Mouse (Mus musculus) liver, embryonic 15.5 days (tissue): Measurements from ENCODE around the gene Extl1. TPM values are rescaled to one million over a fixed set of nuclear protein-coding genes. Genes with fewer than 3 reads are reported as not detected.
"Not testable (repeated sequence)": the region's sequence is repeated elsewhere in the genome, so short reads cannot be mapped to it uniquely, and the experiment has no call there.

ENCODE experiments used
- ATAC-seq: fragments of 200-750 bp; cut with Nextera tagmentation; 2 replicates; pipeline ENCODE4 v1.8.0; 2017; ENCODE audit warnings: moderate number of reproducible peaks, mild to moderate bottlenecking, moderate library complexity; ENCODE audit not compliant: insufficient read depth
- H3K27ac ChIP-seq: fragments of 300-500 bp; sonication (generic); replicated peaks from 2 replicates; pipeline ENCODE4 v1.5.1; 2015; ENCODE audit warnings: mild to moderate bottlenecking, inconsistent platforms
- H3K27me3 ChIP-seq: fragments of 300-500 bp; sonication (generic); 2 replicates; pipeline ENCODE4 v1.6.1; 2015; ENCODE audit warnings: mild to moderate bottlenecking, inconsistent platforms
- H3K36me3 ChIP-seq: fragments of 300-500 bp; sonication (generic); replicated peaks from 2 replicates; pipeline ENCODE4 v1.6.1; 2015; ENCODE audit warnings: moderate library complexity, mild to moderate bottlenecking, inconsistent platforms
- H3K4me1 ChIP-seq: fragments of 300-500 bp; sonication (generic); replicated peaks from 2 replicates; pipeline ENCODE4 v1.6.1; 2015; ENCODE audit warnings: inconsistent platforms
- H3K4me2 ChIP-seq: fragments of 300-500 bp; sonication (generic); 2 replicates; pipeline ENCODE4 v1.6.1; 2015; ENCODE audit warnings: moderate library complexity, mild to moderate bottlenecking, inconsistent platforms
- H3K4me3 ChIP-seq: fragments of 300-500 bp; sonication (generic); replicated peaks from 2 replicates; pipeline ENCODE4 v1.5.1; 2015; ENCODE audit warnings: mild to moderate bottlenecking, inconsistent platforms
- H3K9ac ChIP-seq: fragments of 300-500 bp; sonication (generic); 2 replicates; pipeline ENCODE4 v1.6.1; 2015; ENCODE audit warnings: moderate library complexity, mild to moderate bottlenecking, inconsistent platforms
- H3K9me3 ChIP-seq: fragments of 300-500 bp; sonication (generic); replicated peaks from 2 replicates; pipeline ENCODE4 v1.6.1; 2016; ENCODE audit warnings: inconsistent platforms
- WGBS: fragments of 180-500 bp; shearing (Covaris S2); methylation state at CpG from one replicate; pipeline ENCODE4 v1.1.7; 2015; ENCODE audit warnings: mixed read lengths; ENCODE audit not compliant: insufficient replicate concordance; 5-methylcytosine and 5-hydroxymethylcytosine counted together
- polyA plus RNA-seq: library from polyadenylated mRNA; unstranded; fragments of >200 nt; fragmentation: Nextera tagmentation; extraction: Ambion mirVana; gene quantifications from 2 replicates; pipeline ENCODE4 v1.2.1, GENCODE M21; 2015

The Extl1 gene
- 0.09 and 0.22 TPM in 2 replicates for polyA plus RNA-seq

GRCm38 (mm10) chr4:134383750-134384149, at the start of gene Extl1:
Extl1 (minus strand) TSS chr4:134383850.
- not testable (repeated sequence) for H3K36me3 ChIP-seq, H3K27me3 ChIP-seq, H3K27ac ChIP-seq, H3K4me2 ChIP-seq, H3K4me3 ChIP-seq, ATAC-seq, H3K9me3 ChIP-seq, H3K4me1 ChIP-seq, H3K9ac ChIP-seq
- 83% methylated on average over 2 of the region's 6 CpGs for WGBS

- ATAC-seq, result no peak
- Histone ChIP-seq H3K4me2 (no peak overlapping the region), H3K9ac (no peak overlapping the region), H3K4me1 (no peaks in the 10 kb centered on the region), H3K36me3 (no peaks in the 10 kb centered on the region), H3K9me3 (no peaks in the 10 kb centered on the region), H3K27ac (no peak overlapping the region), H3K27me3 (peaks cover 12% of the 10 kb centered on the region; the same call in 1 of the 2 replicates), H3K4me3 (no peak overlapping the region)
- 68% methylated on average over 15 of the region's 15 CpGs for WGBS
These were observed 49.2 kb upstream of the Extl1 start for GRCm38 (mm10) chr4:134432686-134433360.

- no peaks in the 10 kb centered on the region; the same call in 1 of the 2 replicates for H3K36me3 ChIP-seq
- no peak overlapping the region for H3K4me3 ChIP-seq
- H3K9me3 ChIP-seq, result no peaks in the 10 kb centered on the region
- no peak overlapping the region for H3K27ac ChIP-seq
- H3K9ac ChIP-seq, result no peak overlapping the region
- no peak overlapping the region for H3K4me2 ChIP-seq
- H3K4me1 ChIP-seq, result no peaks in the 10 kb centered on the region
- ATAC-seq, result no peak
- peaks cover 9% of the 10 kb centered on the region; the same call in 1 of the 2 replicates for H3K27me3 ChIP-seq
- 55% methylated on average over 23 of the region's 23 CpGs for WGBS
These were observed 46.8 kb upstream of the Extl1 start for GRCm38 (mm10) chr4:134430381-134431004.

- no peak overlapping the region for H3K9ac ChIP-seq
- no peaks in the 10 kb centered on the region; the same call in 1 of the 2 replicates for H3K4me1 ChIP-seq
- no peak overlapping the region for H3K4me2 ChIP-seq
- WGBS, result 61% methylated on average over 7 of the region's 7 CpGs
- no peak overlapping the region for H3K4me3 ChIP-seq
- H3K9me3 ChIP-seq, result no peaks in the 10 kb centered on the region
- ATAC-seq, result no peak
- no peak overlapping the region for H3K27ac ChIP-seq
- peaks cover 11% of the 10 kb centered on the region; the same call in 1 of the 2 replicates for H3K36me3 ChIP-seq
- 0 out of 2 replicates have a peak, but pooled peaks cover 3% of the 10 kb centered on the region for H3K27me3 ChIP-seq
These were observed 41.4 kb upstream of the Extl1 start for GRCm38 (mm10) chr4:134425088-134425487.

- Histone ChIP-seq H3K27ac (no peak overlapping the region), H3K9me3 (no peaks in the 10 kb centered on the region), H3K9ac (no peak overlapping the region), H3K4me1 (no peaks in the 10 kb centered on the region; the same call in 1 of the 2 replicates), H3K4me2 (no peak overlapping the region), H3K36me3 (peaks cover 11% of the 10 kb centered on the region; the same call in 1 of the 2 replicates), H3K27me3 (no peaks in the 10 kb centered on the region), H3K4me3 (no peak overlapping the region)
- WGBS, result 72% methylated on average over 7 of the region's 7 CpGs
- no peak for ATAC-seq
These were observed 40.3 kb upstream of the Extl1 start for GRCm38 (mm10) chr4:134423949-134424348.

- Histone ChIP-seq H3K9me3 (no peaks in the 10 kb centered on the region), H3K4me3 (no peak overlapping the region), H3K4me2 (no peak overlapping the region), H3K9ac (no peak overlapping the region), H3K27ac (no peak overlapping the region), H3K4me1 (no peaks in the 10 kb centered on the region; the same call in 1 of the 2 replicates), H3K36me3 (peaks cover 22% of the 10 kb centered on the region), H3K27me3 (no peaks in the 10 kb centered on the region)
- ATAC-seq, result no peak
- 74% methylated on average over 11 of the region's 11 CpGs for WGBS
These were observed 38.3 kb upstream of the Extl1 start for GRCm38 (mm10) chr4:134421971-134422370.

GRCm38 (mm10) chr4:134417111-134417510, 33.5 kb upstream of the Extl1 start:
- H3K9ac ChIP-seq, result no peak overlapping the region

GRCm38 (mm10) chr4:134416602-134417001, 33.0 kb upstream of the Extl1 start:
- peaks cover 23% of the 10 kb centered on the region for H3K36me3 ChIP-seq
- H3K9me3 ChIP-seq, result no peaks in the 10 kb centered on the region
- no peaks in the 10 kb centered on the region for H3K27me3 ChIP-seq
- no peak for ATAC-seq
- H3K9ac ChIP-seq, result no peak overlapping the region
- WGBS, result 83% methylated on average over 15 of the region's 15 CpGs
- no peak overlapping the region for H3K27ac ChIP-seq
- H3K4me1 ChIP-seq, result no peaks in the 10 kb centered on the region
- H3K4me2 ChIP-seq, result no peak overlapping the region
- H3K4me3 ChIP-seq, result no peak overlapping the region

More at GRCm38 (mm10) chr4:134417111-134417510, 33.5 kb upstream of the Extl1 start:
- WGBS, result 69% methylated on average over 7 of the region's 7 CpGs
- H3K36me3 ChIP-seq, result peaks cover 21% of the 10 kb centered on the region
- no peak overlapping the region for H3K4me2 ChIP-seq
- H3K4me3 ChIP-seq, result no peak overlapping the region
- H3K27me3 ChIP-seq, result no peaks in the 10 kb centered on the region
- H3K9me3 ChIP-seq, result no peaks in the 10 kb centered on the region
- no peaks in the 10 kb centered on the region; the same call in 1 of the 2 replicates for H3K4me1 ChIP-seq
- H3K27ac ChIP-seq, result no peak overlapping the region
- no peak for ATAC-seq

GRCm38 (mm10) chr4:134416177-134416576, 32.5 kb upstream of the Extl1 start:
- Histone ChIP-seq H3K27ac (no peak overlapping the region), H3K4me3 (no peak overlapping the region), H3K4me2 (no peak overlapping the region), H3K9ac (no peak overlapping the region), H3K36me3 (peaks cover 25% of the 10 kb centered on the region), H3K9me3 (no peaks in the 10 kb centered on the region), H3K4me1 (no peaks in the 10 kb centered on the region), H3K27me3 (no peaks in the 10 kb centered on the region)
- no peak for ATAC-seq
- WGBS, result 79% methylated on average over 17 of the region's 17 CpGs

- no peaks in the 10 kb centered on the region for H3K4me1 ChIP-seq
- no peak overlapping the region for H3K4me3 ChIP-seq
- no peak overlapping the region for H3K27ac ChIP-seq
- no peak for ATAC-seq
- H3K27me3 ChIP-seq, result peaks cover 3% of the 10 kb centered on the region; the same call in 1 of the 2 replicates
- H3K9me3 ChIP-seq, result no peaks in the 10 kb centered on the region
- peaks cover 19% of the 10 kb centered on the region; the same call in 1 of the 2 replicates for H3K36me3 ChIP-seq
- 61% methylated on average over 5 of the region's 5 CpGs for WGBS
- H3K9ac ChIP-seq, result no peak overlapping the region
- H3K4me2 ChIP-seq, result no peak overlapping the region
These were observed 25.6 kb upstream of the Extl1 start for GRCm38 (mm10) chr4:134409286-134409685.

- 0 out of 2 replicates have a peak, but pooled peaks cover 4% of the 10 kb centered on the region for H3K36me3 ChIP-seq
- no peak overlapping the region for H3K4me2 ChIP-seq
These were observed 20.1 kb upstream of the Extl1 start for GRCm38 (mm10) chr4:134403721-134404120.

More at GRCm38 (mm10) chr4:134403721-134404120, 20.1 kb upstream of the Extl1 start:
- H3K4me3 ChIP-seq, result no peak overlapping the region
- no peak overlapping the region for H3K27ac ChIP-seq
- 31% methylated on average over 7 of the region's 7 CpGs for WGBS
- peaks cover 23% of the 10 kb centered on the region for H3K27me3 ChIP-seq
- ATAC-seq, result no peak
- H3K4me1 ChIP-seq, result peaks cover 44% of the 10 kb centered on the region
- no peaks in the 10 kb centered on the region for H3K9me3 ChIP-seq
- H3K9ac ChIP-seq, result no peak overlapping the region
